Mouse (Mus musculus) forebrain, embryonic 10.5 days (tissue): ENCODE results near the gene Pmepa1. TPM values are rescaled to one million over a fixed set of nuclear protein-coding genes. Genes with fewer than 3 reads are reported as not detected.

Experiments used
- DNase-seq: peaks from one replicate; pipeline ENCODE4 v3.0.0-alpha.2; 2017; ENCODE audit warnings: low spot score; ENCODE audit errors: extremely low spot score
- H3K27ac ChIP-seq: fragments of 300-500 bp; sonication (generic); 2 replicates; pipeline ENCODE4 v1.5.1; 2016; ENCODE audit warnings: mild to moderate bottlenecking
- H3K27me3 ChIP-seq: fragments of 300-500 bp; sonication (generic); 2 replicates; pipeline ENCODE4 v1.6.1; 2016; ENCODE audit warnings: mild to moderate bottlenecking; ENCODE audit not compliant: poor library complexity, severe bottlenecking
- H3K36me3 ChIP-seq: fragments of 300-500 bp; sonication (generic); replicated peaks from 2 replicates; pipeline ENCODE4 v1.6.1; 2016; ENCODE audit warnings: mild to moderate bottlenecking, moderate library complexity
- H3K4me1 ChIP-seq: fragments of 300-500 bp; sonication (generic); 2 replicates; pipeline ENCODE4 v1.6.1; 2016
- H3K4me3 ChIP-seq: fragments of 300-500 bp; sonication (generic); 2 replicates; pipeline ENCODE4 v1.5.1; 2016; ENCODE audit warnings: mild to moderate bottlenecking, moderate library complexity
- H3K9me3 ChIP-seq: fragments of 300-500 bp; sonication (generic); 2 replicates; pipeline ENCODE4 v1.6.1; 2016; ENCODE audit warnings: mild to moderate bottlenecking, moderate library complexity
- WGBS: fragments of 180-500 bp; shearing (Covaris S2); methylation state at CpG from one replicate; pipeline ENCODE4 v1.1.7; 2016; 5-methylcytosine and 5-hydroxymethylcytosine counted together
- polyA plus RNA-seq: library from polyadenylated mRNA; unstranded; fragments of >200 nt; fragmentation: Nextera tagmentation; extraction: Ambion mirVana; gene quantifications from 2 replicates; pipeline ENCODE4 v1.2.1, GENCODE M21; 2016

Pmepa1 gene
- polyA plus RNA-seq, 1 experiment from 2014 or later, result 1.8 TPM

DNA sequence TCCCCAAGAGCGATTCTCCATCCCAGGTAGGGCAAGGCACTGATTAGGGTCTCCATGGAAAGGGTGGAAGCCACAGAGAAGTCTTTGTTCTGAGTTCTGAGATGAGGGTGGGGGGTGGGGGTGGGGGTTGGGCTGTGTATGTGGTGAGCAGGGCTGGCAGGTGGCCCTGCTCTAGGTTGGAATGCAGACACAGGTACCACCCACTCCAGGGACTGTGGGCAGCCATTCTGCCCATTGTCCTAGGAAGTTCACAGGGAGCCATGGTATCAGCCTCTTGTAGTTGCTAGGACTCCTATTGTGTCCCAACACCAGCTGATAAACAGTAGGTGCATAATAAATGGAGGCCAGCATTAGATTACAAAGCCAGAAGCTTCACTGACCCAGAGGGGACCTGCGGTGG, 29.1 kb downstream of the Pmepa1 start:
- no peak overlapping the region for H3K4me3 ChIP-seq
- no peaks in the 10 kb centered on the region for H3K36me3 ChIP-seq
- peaks cover 56% of the 10 kb centered on the region for H3K27me3 ChIP-seq
- 20% methylated on average over 2 of the region's 2 CpGs for WGBS
- peaks cover 81% of the 10 kb centered on the region for H3K4me1 ChIP-seq
- DNase-seq, result no peak
- H3K9me3 ChIP-seq, result no peaks in the 10 kb centered on the region
- H3K27ac ChIP-seq, result 0 out of 2 replicates have a peak overlapping the region, but pooled peaks have one; percentile 4

DNA sequence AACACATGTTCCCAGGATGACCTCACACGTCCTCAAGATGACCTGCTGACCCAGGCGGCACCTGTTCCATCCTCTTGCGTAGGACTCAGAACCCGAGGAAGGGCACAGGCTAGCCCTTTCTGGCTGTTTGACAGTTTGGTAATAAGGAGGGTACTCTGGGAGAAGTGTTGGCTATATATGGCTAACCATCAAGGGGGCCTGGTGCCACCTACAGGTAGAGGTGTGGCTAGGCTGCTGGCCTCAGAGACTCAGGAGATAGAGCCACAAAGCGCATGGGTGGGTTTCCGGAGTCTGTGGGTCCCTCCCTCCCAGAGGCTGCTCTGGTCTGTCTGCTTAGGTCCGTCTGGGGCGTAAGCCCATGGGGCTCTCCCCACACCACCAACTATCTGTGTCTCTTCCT, 29.6 kb downstream of the Pmepa1 start:
- peaks cover 81% of the 10 kb centered on the region for H3K4me1 ChIP-seq
- H3K27me3 ChIP-seq, result peaks cover 61% of the 10 kb centered on the region
- DNase-seq, result no peak
- H3K27ac ChIP-seq, result no peak overlapping the region; the same call in 1 of the 2 replicates
- H3K9me3 ChIP-seq, result no peaks in the 10 kb centered on the region
- H3K36me3 ChIP-seq, result no peaks in the 10 kb centered on the region
- WGBS, result 66% methylated on average over 8 of the region's 8 CpGs
- H3K4me3 ChIP-seq, result no peak overlapping the region

DNA sequence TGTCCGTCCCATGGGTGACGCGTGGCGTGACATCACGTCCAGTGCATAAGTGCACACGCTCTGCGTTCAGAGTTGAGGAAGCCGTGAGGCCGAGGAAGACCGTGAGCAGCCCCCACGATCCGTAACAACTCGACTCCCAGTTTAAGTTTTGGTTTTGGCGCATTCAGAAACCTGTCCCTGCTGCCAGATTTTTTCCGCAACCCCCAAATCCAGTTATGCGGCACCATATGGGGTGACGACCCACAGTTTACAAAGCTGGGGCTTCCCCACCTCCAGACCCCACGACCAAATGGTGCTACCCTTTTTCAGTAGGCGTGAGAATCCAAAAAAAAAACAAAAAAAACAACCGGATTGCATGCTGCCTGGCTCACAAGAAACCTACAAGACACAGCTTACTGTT, 31.1 kb downstream of the Pmepa1 start:
- H3K27me3 ChIP-seq, result peaks cover 69% of the 10 kb centered on the region
- WGBS, result 92% methylated on average over 20 of the region's 20 CpGs
- DNase-seq, result no peak
- no peaks in the 10 kb centered on the region for H3K36me3 ChIP-seq
- no peak overlapping the region for H3K27ac ChIP-seq
- peaks cover 81% of the 10 kb centered on the region for H3K4me1 ChIP-seq
- no peak overlapping the region for H3K4me3 ChIP-seq
- no peaks in the 10 kb centered on the region for H3K9me3 ChIP-seq

DNA sequence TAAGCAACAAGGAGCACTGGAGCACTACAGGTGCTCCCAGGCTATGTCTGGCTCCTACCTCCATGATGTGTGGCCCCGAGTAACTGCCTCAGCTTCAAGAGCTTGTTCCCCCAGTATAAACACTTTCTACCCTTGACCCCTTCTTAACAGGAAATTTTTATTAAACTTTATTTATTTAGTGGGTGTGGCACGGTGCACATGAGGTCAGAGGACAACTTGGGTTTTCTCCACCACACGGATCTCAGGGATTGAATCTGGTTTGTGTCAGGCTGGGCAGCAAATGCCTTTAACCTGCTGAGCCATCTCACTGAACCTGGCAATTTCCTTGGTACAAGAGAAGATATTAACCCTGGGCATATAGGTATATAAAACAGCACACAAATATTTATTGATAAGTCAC, 32.2 kb downstream of the Pmepa1 start:
- Histone ChIP-seq H3K4me1 (peaks cover 82% of the 10 kb centered on the region), H3K9me3 (no peaks in the 10 kb centered on the region), H3K4me3 (no peak overlapping the region), H3K27ac (no peak overlapping the region), H3K27me3 (peaks cover 72% of the 10 kb centered on the region), H3K36me3 (no peaks in the 10 kb centered on the region)
- WGBS, result 82% methylated on average over 3 of the region's 3 CpGs
- DNase-seq, result no peak

DNA sequence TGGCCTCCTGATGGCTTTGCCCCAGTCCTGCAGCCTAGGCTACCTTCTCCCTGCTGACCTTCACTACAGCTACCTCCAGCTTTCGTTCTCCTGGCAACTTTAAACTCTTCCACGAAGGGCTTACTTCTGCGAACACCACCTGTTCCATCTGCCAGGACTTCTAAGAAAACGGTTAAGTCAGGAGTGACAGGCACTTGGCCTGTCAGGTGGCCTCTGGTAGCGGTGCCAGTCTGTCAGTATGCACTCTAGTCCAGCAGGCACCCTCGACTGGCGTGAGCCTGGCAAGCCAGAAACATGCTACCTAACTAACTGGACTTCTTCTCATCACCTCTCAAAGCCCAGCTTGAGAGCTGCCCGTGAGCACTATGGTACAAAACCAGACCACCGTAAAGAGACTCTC, 32.7 kb downstream of the Pmepa1 start:
- Histone ChIP-seq H3K27ac (peak overlapping the region; percentile 72; the same call in 1 of the 2 replicates), H3K4me1 (peaks cover 87% of the 10 kb centered on the region), H3K36me3 (no peaks in the 10 kb centered on the region), H3K4me3 (no peak overlapping the region), H3K9me3 (no peaks in the 10 kb centered on the region), H3K27me3 (peaks cover 72% of the 10 kb centered on the region)
- 81% methylated on average over 9 of the region's 9 CpGs for WGBS
- no peak for DNase-seq

DNA sequence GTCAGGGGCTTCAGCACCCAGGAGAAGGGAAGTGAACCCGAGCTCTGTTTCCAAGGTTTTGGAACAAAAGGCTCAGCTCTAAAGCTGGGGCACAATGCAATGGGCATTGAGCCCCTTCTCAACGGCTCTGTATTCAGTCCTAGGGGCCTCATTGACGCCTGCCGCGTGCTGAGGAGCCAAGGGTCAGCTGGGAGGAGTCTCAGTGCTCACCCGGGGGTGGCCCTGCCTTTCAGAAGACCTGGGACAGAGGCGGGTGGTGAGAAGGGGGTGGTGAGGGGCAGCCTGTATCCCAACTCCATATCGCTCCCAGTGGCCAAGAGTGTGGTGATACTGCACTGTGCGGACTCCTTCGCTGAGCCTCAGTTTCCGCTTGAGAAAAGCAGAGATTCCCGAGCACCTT, 33.5 kb downstream of the Pmepa1 start:
- H3K27ac ChIP-seq, result peak overlapping the region; percentile 72; the same call in 1 of the 2 replicates
- H3K36me3 ChIP-seq, result no peaks in the 10 kb centered on the region
- DNase-seq, result peak; percentile 53
- H3K4me1 ChIP-seq, result peaks cover 87% of the 10 kb centered on the region
- 9% methylated on average over 12 of the region's 12 CpGs for WGBS
- peak overlapping the region; percentile 28; the same call in 1 of the 2 replicates for H3K4me3 ChIP-seq
- peaks cover 74% of the 10 kb centered on the region for H3K27me3 ChIP-seq
- no peaks in the 10 kb centered on the region for H3K9me3 ChIP-seq

DNA sequence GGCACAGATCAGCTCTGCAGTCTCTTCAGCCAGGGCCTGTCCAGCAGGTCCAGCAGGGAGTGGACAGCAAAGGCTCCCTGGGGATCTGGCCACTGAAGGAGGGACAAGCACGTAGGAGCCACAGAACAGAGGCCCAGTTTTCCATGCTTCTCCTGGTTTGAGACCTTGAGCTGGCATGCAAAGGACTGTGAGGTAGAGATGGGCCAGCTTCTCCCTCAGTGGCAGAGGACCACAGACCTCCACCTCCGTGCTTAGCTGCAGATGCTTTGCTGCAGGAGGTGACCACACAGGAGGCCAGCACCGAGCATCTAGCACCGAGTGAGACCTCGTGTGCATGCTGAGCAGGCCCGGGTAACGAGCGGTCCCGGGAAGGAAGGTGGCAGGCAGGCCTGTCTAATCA, 35.6 kb downstream of the Pmepa1 start:
- DNase-seq, result no peak
- no peaks in the 10 kb centered on the region for H3K36me3 ChIP-seq
- H3K4me1 ChIP-seq, result peaks cover 87% of the 10 kb centered on the region
- WGBS, result 34% methylated on average over 9 of the region's 9 CpGs
- no peak overlapping the region for H3K27ac ChIP-seq
- peaks cover 71% of the 10 kb centered on the region for H3K27me3 ChIP-seq
- H3K9me3 ChIP-seq, result no peaks in the 10 kb centered on the region
- H3K4me3 ChIP-seq, result no peak overlapping the region

DNA sequence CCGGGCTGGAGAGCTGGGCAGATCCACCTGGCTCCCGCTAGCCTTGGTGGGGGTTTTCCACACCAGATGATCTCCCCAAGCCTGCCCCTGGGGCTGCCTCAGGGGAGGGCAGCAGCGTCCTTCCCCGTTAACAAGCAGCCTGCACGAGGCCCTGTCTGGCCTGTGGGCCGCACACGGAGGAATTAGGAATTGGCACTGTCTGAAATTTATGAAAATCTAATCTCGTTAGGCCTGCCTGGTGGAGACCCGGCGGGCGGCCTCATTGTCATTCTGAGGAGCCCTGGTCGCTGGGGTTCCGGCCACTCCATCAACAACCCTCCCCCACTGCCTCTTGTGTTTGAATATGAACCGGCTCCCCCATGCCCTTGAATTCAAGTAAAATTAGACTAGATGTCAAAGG, 37.8 kb downstream of the Pmepa1 start:
- H3K27me3 ChIP-seq, result peaks cover 59% of the 10 kb centered on the region
- H3K27ac ChIP-seq, result peak overlapping the region; percentile 69; the same call in 1 of the 2 replicates
- peaks cover 4% of the 10 kb centered on the region for H3K36me3 ChIP-seq
- 8% methylated on average over 14 of the region's 14 CpGs for WGBS
- no peak for DNase-seq
- H3K4me1 ChIP-seq, result peaks cover 92% of the 10 kb centered on the region
- H3K4me3 ChIP-seq, result peak overlapping the region; percentile 26; the same call in 1 of the 2 replicates
- no peaks in the 10 kb centered on the region for H3K9me3 ChIP-seq

DNA sequence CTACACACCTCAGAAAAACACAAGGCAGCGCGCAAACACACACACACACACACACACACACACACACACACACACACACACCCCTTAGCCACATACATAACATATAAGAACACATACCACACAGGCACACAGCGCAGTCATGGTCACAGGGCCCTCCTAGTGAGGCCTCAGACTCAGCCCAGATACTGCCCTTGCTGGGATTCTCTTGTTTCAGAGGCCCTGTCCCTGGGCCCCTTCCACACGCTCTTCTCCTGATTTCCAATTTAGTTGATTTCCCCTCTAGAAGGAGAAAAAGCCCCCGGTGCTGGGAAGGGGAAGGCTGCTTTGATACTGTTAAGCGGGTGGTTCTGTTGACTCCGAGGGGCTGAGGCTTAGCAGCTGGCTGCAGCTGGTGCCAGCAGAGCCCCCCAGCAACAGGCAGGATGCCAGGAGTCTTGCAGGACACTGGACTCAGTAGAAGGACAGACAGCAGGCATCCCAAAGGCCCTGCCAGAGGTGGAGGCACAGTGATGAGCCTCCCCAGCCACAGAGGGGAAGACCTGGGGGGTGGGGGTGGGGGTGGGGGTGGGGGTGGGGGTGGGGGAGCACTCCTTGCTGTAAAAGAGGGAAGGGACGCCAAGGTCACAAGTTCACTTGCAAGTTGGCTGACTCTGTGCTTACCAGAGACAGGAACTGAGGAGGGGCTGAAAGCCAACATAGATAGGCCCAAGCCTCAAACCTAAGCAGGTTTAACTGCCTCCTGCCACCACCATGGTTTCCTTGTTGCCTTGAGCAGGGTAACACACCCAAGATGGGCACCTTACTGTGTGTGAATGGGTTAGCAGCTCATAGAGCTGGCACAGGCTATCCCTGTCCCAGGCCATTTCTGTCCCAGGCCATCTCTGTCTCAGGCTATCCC, 40.6 kb downstream of the Pmepa1 start:
- WGBS, result 72% methylated on average over 8 of the region's 8 CpGs
- Histone ChIP-seq H3K9me3 (no peaks in the 10 kb centered on the region), H3K27ac (peak overlapping the region; percentile 66), H3K36me3 (peaks cover 32% of the 10 kb centered on the region), H3K27me3 (peaks cover 44% of the 10 kb centered on the region), H3K4me3 (no peak overlapping the region), H3K4me1 (peaks cover 84% of the 10 kb centered on the region)
- no peak for DNase-seq

DNA sequence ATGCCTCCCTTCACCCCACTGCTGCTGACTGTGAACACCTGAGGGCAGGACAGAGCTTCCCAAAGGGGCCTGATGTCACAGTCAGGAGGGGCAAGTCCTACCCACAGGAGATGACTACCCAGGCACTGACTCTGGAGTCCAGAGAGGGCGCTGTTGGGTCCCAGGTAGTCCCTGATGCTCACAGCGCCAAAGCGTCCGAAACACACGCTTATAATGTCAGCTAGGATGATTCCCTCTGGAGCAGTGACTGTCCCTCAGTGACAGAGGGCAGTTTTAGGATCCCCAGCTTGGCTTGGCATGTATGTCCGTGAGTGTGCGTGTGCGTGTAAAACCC, 43.6 kb downstream of the Pmepa1 start:
- Histone ChIP-seq H3K4me1 (peaks cover 65% of the 10 kb centered on the region), H3K4me3 (no peak overlapping the region), H3K27me3 (peaks cover 16% of the 10 kb centered on the region), H3K36me3 (peaks cover 53% of the 10 kb centered on the region), H3K27ac (no peak overlapping the region), H3K9me3 (no peaks in the 10 kb centered on the region)
- WGBS, result 69% methylated on average over 8 of the region's 8 CpGs
- no peak for DNase-seq

DNA sequence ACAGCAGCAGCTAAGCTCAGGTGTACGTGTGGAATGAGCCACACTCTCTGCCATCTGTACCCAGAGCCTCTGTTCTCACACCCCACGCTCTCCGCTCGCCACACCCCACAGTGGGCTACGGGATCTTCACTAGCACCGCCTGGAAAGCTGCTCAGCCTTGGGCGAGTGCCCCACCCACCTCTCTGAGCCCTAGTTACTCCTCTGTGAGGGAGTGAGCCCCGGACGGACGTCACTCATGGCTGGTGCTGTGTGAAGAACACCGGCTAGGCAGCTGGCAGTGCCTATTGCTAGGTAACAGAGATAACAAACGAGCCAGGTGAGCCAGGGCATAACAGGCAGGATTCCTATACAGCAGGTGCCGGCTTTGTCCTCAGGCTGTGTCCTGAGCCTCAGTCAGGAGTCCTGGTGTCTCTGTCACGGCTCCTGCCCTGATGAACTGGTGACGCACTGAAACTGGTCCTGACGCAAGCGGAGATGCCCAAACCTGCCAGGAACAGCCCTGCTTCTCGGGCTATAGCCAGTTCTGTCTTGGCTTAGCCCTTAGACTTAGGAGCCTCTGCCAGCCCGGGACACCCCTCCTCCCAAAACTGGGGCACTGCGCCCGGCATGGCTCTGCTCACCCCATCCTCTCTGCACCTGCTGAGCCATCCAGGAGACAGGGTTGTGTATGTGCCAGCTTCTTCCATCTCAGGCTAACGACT, 44.1 kb downstream of the Pmepa1 start:
- Histone ChIP-seq H3K4me1 (peaks cover 60% of the 10 kb centered on the region), H3K27me3 (peaks cover 12% of the 10 kb centered on the region), H3K36me3 (peaks cover 56% of the 10 kb centered on the region), H3K9me3 (no peaks in the 10 kb centered on the region), H3K27ac (no peak overlapping the region), H3K4me3 (no peak overlapping the region)
- 85% methylated on average over 22 of the region's 22 CpGs for WGBS
- no peak for DNase-seq

DNA sequence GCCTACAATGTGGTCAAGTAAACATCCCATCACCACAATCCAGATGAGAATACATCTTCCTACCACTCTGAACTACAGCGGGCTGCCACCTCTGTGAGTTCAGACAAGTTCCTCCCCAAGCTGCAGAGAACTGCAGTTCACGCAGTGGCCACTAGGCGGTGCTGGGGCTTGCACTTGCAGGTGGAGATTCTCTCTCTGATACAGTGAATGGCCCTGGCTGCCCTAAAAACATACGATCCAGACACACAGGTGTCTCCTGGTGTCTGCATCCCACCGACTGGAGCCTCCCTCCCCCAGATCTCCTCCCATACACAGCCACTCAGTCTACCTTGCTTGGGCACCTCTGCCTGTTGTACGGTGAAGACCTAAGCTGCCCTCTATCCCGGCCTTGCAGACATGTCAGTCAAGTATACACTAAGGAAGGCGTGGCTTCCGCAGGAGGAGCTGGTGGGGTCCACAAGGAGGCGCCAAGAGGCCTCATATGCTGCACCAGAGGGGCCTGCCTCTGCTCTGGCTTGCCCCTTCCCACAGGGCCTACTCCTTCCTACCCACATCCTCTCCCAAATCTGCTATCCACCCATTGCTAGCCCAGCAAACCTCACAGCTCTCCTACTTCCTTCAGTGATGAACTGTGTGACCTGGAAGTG, 46.6 kb downstream of the Pmepa1 start:
- peaks cover 10% of the 10 kb centered on the region; the same call in 1 of the 2 replicates for H3K27me3 ChIP-seq
- no peaks in the 10 kb centered on the region for H3K9me3 ChIP-seq
- peak overlapping the region; percentile 33; the same call in 1 of the 2 replicates for H3K4me3 ChIP-seq
- peaks cover 36% of the 10 kb centered on the region for H3K4me1 ChIP-seq
- WGBS, result 5% methylated on average over 10 of the region's 10 CpGs
- H3K36me3 ChIP-seq, result peaks cover 74% of the 10 kb centered on the region
- peak overlapping the region; percentile 5; the same call in 1 of the 2 replicates for H3K27ac ChIP-seq
- DNase-seq, result peak; percentile 90
